Mouse (Mus musculus): ENCODE measurements around the gene Lifr. TPM values are rescaled to one million over a fixed set of nuclear protein-coding genes. Genes with fewer than 3 reads are reported as not detected.

Gene Lifr
- total and polyA plus RNA-seq, 3 experiments = 16.8 to 62.9 (median 56.2) TPM

DNA sequence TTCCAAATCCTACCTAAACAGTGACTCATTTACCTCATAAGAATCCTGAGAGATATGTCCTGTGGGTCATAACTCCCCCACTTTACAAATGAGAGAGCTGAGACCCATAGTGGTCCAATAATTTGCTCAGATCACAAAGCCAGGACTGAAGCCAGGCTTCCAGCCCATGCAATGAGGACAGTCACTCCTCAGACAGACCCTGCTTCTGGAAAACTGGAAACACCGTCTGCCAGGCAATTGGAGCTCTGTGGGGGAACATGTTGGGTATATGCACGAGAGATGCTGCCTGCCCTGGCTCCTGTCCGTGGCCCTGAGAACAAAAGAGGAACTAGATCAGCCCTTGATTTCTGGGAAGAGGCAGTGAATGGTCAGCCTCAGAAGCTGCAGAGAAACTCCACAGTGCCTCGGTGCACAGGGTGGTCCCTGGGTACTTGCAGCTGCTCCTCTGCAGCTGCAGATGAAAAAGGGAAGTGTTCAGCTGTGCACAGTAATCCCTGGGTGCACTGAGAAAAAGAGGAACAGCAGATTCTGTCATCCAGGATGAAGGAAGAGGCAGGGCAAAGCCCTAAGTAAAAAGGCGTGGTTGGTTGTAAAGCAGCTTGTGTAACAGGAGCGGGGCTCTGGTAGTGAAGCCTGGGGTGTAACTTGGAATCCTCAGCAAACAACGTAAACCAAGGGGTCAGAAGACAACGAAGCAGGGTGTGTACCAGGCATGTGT, 5.5 kb upstream of the Lifr start:
- Histone ChIP-seq H3K36me3 (ENCODE audit: control insufficient read depth, insufficient read depth, low read length) (no peaks in the 10 kb centered on the region), H3K27me3 (ENCODE audit: control insufficient read depth, insufficient read depth, low read length) (0 out of 2 replicates have a peak, but pooled peaks cover 1% of the 10 kb centered on the region), H3K27ac (no peak overlapping the region; the same call in 1 of the 2 replicates), H3K4me1 (ENCODE audit: control insufficient read depth, insufficient read depth, low read length) (peaks cover 3% of the 10 kb centered on the region), H3K9ac (ENCODE audit: low read depth, low read length) (no peak overlapping the region), H3K79me2 (replicated peaks; ENCODE audit: control insufficient read depth, insufficient read depth, low read length) (no peaks in the 10 kb centered on the region), H3K4me3 (no peak overlapping the region)
- intact Hi-C loops (cut with DNase I) = loop anchor here (5.0 kb wide), 2 partner anchors 42 to 897 kb away; no protein-coding TSS in a partner anchor
- peak; percentile 26 to 68 for DNase-seq
- TF ChIP-seq EP300 (IDR thresholded peaks at IDR 0.05; ENCODE audit: insufficient read depth, low read depth, low read length) (0 out of 2 replicates have a peak, but pooled peaks have one; percentile 42), POLR2A (IDR thresholded peaks at IDR 0.05; ENCODE audit: insufficient read depth, low read depth, low read length) (no peak; the same call in 1 of the 2 replicates)
- WGBS = 67% methylated on average over 8 of the region's 8 CpGs

DNA sequence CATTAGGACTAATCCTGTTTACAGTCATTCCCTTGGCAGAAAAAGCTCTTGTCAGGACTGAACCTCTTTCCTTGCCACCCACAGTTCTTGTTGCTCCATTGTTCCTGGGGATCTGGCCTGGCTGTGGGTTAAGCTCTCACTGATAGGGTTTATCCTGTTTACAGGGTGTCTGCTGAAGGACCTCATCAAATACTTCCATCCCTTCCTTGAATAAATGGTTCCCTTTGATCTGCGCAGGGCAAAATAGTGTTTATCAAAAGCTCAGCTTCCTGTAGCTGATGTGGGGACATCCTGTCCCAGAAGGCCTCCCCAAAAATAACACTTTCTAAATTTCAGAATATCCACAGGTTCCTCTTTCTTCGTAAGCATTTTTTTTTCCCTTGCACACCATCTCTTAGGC, 1.7 kb upstream of the Lifr start:
- Histone ChIP-seq H3K9ac (ENCODE audit: low read depth, low read length) (no peak overlapping the region), H3K79me2 (replicated peaks; ENCODE audit: control insufficient read depth, insufficient read depth, low read length) (no peaks in the 10 kb centered on the region), H3K27ac (peak overlapping the region; percentile 54), H3K4me3 (no peak overlapping the region), H3K36me3 (ENCODE audit: control insufficient read depth, insufficient read depth, low read length) (no peaks in the 10 kb centered on the region), H3K4me1 (ENCODE audit: control insufficient read depth, insufficient read depth, low read length) (peaks cover 5% of the 10 kb centered on the region), H3K27me3 (ENCODE audit: control insufficient read depth, insufficient read depth, low read length) (no peaks in the 10 kb centered on the region)
- intact Hi-C loops (cut with DNase I) = loop anchor here (5.0 kb wide), 2 partner anchors 39 to 894 kb away; no protein-coding TSS in a partner anchor
- TF ChIP-seq EP300 (IDR thresholded peaks at IDR 0.05; ENCODE audit: insufficient read depth, low read depth, low read length) (0 out of 2 replicates have a peak, but pooled peaks have one; percentile 29), CTCF (IDR thresholded peaks at IDR 0.05) (no peak)
- 42% methylated on average over 2 of the region's 2 CpGs for WGBS
- peak in 1 of 2 experiments; percentile 40 for DNase-seq

DNA sequence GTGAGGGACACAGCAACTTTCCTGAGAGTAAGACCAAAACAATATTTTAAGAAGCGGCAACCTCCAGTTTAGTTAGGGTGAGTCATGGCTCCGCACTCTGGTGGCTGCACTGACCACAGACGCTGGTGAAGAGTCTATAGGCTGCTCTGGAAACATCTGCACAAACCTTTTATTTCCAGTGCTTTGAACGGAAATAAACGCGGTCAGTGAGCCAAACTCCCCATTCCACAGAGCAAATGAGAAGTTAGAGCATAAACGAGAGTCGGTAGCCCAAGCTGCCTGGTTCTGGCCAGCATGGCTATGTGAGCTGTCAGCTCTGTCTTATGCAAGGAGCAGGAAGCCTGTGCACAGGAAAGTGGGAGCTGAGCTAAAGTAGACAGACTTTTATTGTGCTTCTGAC, 1.9 kb downstream of the Lifr start:
- H3K36me3 ChIP-seq (ENCODE audit: control insufficient read depth, insufficient read depth, low read length) = no peaks in the 10 kb centered on the region
- TF ChIP-seq CTCF (IDR thresholded peaks at IDR 0.05) = no peak
- TF ChIP-seq POLR2A (IDR thresholded peaks at IDR 0.05; ENCODE audit: insufficient read depth, low read depth, low read length) = 0 out of 2 replicates have a peak, but pooled peaks have one; percentile 9
- no peak for TF ChIP-seq EP300 (IDR thresholded peaks at IDR 0.05; ENCODE audit: insufficient read depth, low read depth, low read length)
- no peak overlapping the region for H3K9ac ChIP-seq (ENCODE audit: low read depth, low read length)
- no peak overlapping the region; the same call in 1 of the 2 replicates for H3K27ac ChIP-seq
- no peaks in the 10 kb centered on the region for H3K27me3 ChIP-seq (ENCODE audit: control insufficient read depth, insufficient read depth, low read length)
- H3K4me1 ChIP-seq (ENCODE audit: control insufficient read depth, insufficient read depth, low read length) = peaks cover 5% of the 10 kb centered on the region
- WGBS = 20% methylated on average over 8 of the region's 8 CpGs
- no peaks in the 10 kb centered on the region for H3K79me2 ChIP-seq (replicated peaks; ENCODE audit: control insufficient read depth, insufficient read depth, low read length)
- DNase-seq = peak; percentile 28 to 39
- intact Hi-C loops (cut with DNase I) = no loop called here
- no peak overlapping the region for H3K4me3 ChIP-seq

DNA sequence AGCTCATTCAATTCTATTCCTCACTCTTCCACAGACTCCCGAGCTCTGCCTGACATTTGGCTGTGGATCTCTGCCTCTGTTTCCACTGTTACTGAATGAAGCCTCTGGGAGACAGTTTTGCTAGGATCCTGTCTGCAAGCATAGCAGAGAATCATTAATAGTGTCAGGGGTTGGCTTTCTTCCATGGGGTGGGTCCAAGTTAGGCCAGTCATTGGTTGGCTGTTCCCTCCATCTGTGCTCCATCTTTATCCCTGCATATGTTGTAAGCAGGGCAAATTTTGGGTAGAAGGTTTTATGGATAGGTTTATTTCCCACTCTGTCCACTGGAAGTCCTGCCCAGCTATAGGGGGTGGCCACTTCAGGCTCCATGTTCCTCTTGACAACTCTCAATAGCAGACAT, 9.0 kb downstream of the Lifr start:
- no peak for TF ChIP-seq EP300 (IDR thresholded peaks at IDR 0.05; ENCODE audit: insufficient read depth, low read depth, low read length)
- TF ChIP-seq CTCF (IDR thresholded peaks at IDR 0.05) = no peak
- no peak for TF ChIP-seq POLR2A (IDR thresholded peaks at IDR 0.05; ENCODE audit: insufficient read depth, low read depth, low read length)
- H3K36me3 ChIP-seq (ENCODE audit: control insufficient read depth, insufficient read depth, low read length) = no peaks in the 10 kb centered on the region
- H3K27me3 ChIP-seq (ENCODE audit: control insufficient read depth, insufficient read depth, low read length) = no peaks in the 10 kb centered on the region
- 89% methylated on average over 1 of the region's 1 CpGs for WGBS
- no peaks in the 10 kb centered on the region for H3K4me1 ChIP-seq (ENCODE audit: control insufficient read depth, insufficient read depth, low read length)
- H3K4me3 ChIP-seq = no peak overlapping the region
- no peaks in the 10 kb centered on the region for H3K79me2 ChIP-seq (replicated peaks; ENCODE audit: control insufficient read depth, insufficient read depth, low read length)
- no peak overlapping the region for H3K9ac ChIP-seq (ENCODE audit: low read depth, low read length)
- DNase-seq = no peak
- H3K27ac ChIP-seq = no peak overlapping the region
- intact Hi-C loops (cut with DNase I) = no loop called here

DNA sequence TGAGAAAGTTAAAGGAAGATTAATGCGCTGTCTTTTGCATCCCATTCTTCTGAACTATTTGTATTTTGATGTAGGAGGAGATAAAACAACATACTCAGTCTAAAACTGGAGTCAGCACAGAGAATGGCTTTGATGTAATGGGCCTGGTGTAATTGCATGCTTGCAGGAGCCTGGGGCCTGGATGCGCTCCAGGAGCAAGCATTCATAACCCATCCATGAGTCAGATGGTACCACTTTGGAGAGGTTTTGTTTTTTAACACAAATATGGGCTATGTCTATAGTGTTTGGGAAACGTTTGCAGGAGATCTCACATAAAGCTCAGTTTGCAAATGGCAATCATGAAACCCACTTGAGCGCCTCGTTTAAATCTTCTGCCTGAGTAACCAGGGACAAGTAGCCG, 9.8 kb downstream of the Lifr start:
- 88% methylated on average over 6 of the region's 6 CpGs for WGBS
- DNase-seq = no peak
- intact Hi-C loops (cut with DNase I) = no loop called here
- no peaks in the 10 kb centered on the region for H3K4me1 ChIP-seq (ENCODE audit: control insufficient read depth, insufficient read depth, low read length)
- no peak for TF ChIP-seq POLR2A (IDR thresholded peaks at IDR 0.05; ENCODE audit: insufficient read depth, low read depth, low read length)
- no peak for TF ChIP-seq EP300 (IDR thresholded peaks at IDR 0.05; ENCODE audit: insufficient read depth, low read depth, low read length)
- TF ChIP-seq CTCF (IDR thresholded peaks at IDR 0.05) = no peak
- no peaks in the 10 kb centered on the region for H3K27me3 ChIP-seq (ENCODE audit: control insufficient read depth, insufficient read depth, low read length)
- no peaks in the 10 kb centered on the region for H3K79me2 ChIP-seq (replicated peaks; ENCODE audit: control insufficient read depth, insufficient read depth, low read length)
- H3K27ac ChIP-seq = no peak overlapping the region
- no peaks in the 10 kb centered on the region for H3K36me3 ChIP-seq (ENCODE audit: control insufficient read depth, insufficient read depth, low read length)
- H3K9ac ChIP-seq (ENCODE audit: low read depth, low read length) = no peak overlapping the region
- H3K4me3 ChIP-seq = no peak overlapping the region

DNA sequence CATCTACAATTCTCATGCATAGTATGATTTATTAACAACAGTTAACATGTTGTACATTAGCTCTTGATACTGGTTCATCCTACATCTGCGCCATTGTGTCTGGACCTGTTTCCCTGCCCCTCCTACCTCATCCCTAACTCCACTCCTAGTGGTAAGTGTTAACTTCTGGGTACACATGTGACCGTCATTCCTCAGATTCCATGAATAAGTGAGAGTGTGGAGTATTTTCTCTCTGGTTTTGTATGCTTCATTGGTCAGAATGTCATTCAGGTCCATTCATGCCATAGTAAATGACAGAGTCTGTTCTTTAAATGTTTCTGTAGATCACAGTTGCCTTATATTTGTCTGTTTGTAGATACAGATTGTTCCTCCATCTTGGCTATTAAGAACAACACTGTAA, 12.6 kb downstream of the Lifr start:
- no peak overlapping the region for H3K9ac ChIP-seq (ENCODE audit: low read depth, low read length)
- no peak for DNase-seq
- H3K79me2 ChIP-seq (replicated peaks; ENCODE audit: control insufficient read depth, insufficient read depth, low read length) = no peaks in the 10 kb centered on the region
- no peaks in the 10 kb centered on the region for H3K36me3 ChIP-seq (ENCODE audit: control insufficient read depth, insufficient read depth, low read length)
- H3K27ac ChIP-seq = no peak overlapping the region
- H3K4me3 ChIP-seq = no peak overlapping the region
- TF ChIP-seq CTCF (IDR thresholded peaks at IDR 0.05) (no peak), POLR2A (IDR thresholded peaks at IDR 0.05; ENCODE audit: insufficient read depth, low read depth, low read length) (no peak), EP300 (IDR thresholded peaks at IDR 0.05; ENCODE audit: insufficient read depth, low read depth, low read length) (no peak)
- H3K4me1 ChIP-seq (ENCODE audit: control insufficient read depth, insufficient read depth, low read length) = no peaks in the 10 kb centered on the region
- intact Hi-C loops (cut with DNase I) = no loop called here
- 76% methylated on average over 2 of the region's 2 CpGs for WGBS
- H3K27me3 ChIP-seq (ENCODE audit: control insufficient read depth, insufficient read depth, low read length) = no peaks in the 10 kb centered on the region

All from heart, adult 2 months (tissue).